Mouse (Mus musculus) left cerebral cortex, adult 8-10 months (tissue): Measurements from ENCODE around the gene Ckap2. TPM values are rescaled to one million over a fixed set of nuclear protein-coding genes. Genes with fewer than 3 reads are reported as not detected.

ENCODE experiments used
- DNase-seq, 2 experiments: peaks; one replicate each; pipeline ENCODE4 v3.0.0; 2022; ENCODE audit warnings: low spot score in 2 of 2
- total RNA-seq, 4 experiments: library from RNA; stranded (reverse); gene quantifications; 2 replicates each; pipeline ENCODE4 v1.2.4; 2022

The Ckap2 gene
- total RNA-seq = under 1 TPM in 3 of 4 experiments, not detected in 1; 0.30 to 0.63 (median 0.51) TPM

DNA sequence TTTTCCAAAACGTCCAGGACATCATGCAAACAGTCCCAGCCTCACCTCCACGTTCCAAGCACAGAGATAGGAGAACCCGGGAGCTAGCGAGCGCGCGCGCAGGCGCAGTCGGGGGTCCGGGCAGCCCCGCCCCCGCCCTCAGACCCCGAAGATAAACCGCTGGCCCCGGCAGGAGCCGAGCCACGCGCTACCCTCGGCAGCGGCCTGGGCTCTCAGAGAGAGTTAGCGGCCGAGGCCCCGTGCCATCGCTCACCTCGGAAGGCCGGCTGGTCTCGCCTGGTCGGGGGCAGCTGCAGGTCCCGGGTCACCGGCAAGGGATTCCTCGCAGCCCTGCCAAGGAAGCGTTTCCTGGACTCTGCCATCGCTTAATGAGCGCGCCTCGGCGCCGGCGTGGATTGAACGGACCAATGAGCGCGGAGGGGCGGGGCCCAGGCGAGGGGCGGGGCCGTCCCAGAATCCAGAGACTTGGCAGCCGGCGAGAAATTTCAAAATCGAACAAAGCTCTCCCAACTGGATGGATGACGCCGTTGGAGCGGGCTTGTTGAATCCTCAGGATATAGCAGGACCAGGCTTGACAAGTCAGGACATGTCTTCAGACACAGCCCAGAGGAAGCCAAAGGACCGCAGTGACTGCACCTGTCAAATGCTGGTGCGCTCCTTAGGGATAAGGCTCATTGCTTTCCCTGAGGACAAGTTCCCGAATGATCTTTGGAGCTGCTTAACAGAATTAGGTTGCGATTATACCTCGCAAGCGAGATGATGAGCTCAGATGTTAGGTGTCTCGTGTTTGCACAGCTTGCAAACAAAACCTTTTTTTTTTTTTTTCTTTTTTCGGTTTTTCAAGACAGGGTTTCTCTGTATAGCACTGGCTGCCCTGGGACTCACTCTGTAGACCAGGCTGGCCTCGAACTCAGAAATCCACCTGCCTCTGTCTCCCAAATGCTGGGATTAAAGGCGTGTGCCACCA lies at the start of gene Ckap2:
Gene Ckap2 (minus strand): TSS at position 389 of the 967 bp plus-strand sequence.
- peak; percentile 63 to 66 for DNase-seq

DNA sequence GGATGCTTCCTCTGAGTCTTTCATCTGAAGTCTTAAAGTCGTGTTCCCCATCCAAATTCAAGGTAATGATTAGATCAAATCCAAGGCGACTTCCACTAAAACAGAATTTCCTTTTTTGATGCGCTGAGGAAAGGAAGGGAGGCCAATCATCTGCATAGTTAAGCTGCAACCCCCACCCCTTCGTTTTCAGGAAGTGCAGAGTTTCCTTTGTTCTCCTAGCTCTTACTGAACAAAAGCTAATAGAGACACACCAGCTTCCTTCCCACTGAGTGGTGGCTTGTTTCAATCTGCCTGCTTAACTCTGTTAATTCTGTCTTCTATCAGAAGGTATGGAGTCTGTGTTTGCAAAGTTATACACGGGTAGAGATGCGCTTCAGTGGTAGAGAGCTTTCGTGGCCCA lies 43.0 kb upstream of the Ckap2 start:
- DNase-seq = no peak

DNA sequence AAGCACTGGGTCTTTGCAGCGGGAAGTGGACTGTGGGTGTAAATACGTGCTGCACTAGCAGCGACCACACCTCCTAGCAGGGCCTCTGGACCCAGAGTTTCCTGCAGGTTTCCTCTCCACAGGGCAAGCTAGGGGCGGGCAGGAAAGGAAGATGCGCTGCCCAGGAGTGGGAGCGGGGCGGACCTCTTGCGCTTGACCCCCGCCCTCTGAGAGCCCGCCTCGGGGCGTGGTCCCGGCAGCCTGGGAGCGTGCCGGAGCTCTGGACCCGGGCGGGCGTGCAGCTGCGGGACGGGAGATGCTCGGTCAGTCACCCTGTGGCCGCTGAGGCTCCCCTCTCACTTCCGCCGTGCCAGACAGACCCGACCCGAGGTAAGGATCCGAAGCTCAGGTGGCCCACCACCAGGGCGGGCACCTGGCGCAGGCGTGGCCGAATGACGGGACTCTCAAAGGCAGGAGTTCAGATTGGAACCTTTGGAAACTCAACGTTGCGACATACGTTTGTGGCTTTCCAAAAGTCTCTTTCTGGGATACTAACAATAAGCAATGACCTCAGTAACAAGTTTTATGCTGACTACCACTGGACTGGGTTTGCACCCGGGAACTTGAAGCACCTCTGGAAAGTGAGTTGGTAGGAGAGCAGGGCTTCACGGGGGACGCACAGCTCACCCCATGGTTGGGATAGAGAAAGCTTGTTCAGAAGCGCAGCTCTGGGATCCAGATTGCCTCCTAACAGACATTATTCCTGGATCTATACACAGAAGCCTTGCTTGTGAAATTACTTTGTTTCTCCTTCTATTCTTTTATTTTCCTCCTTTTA lies 41.6 kb upstream of the Ckap2 start, which contains the start of gene Thsd1:
Gene Thsd1 (plus strand): TSS at position 253 of the 817 bp plus-strand sequence.
- DNase-seq = no peak

DNA sequence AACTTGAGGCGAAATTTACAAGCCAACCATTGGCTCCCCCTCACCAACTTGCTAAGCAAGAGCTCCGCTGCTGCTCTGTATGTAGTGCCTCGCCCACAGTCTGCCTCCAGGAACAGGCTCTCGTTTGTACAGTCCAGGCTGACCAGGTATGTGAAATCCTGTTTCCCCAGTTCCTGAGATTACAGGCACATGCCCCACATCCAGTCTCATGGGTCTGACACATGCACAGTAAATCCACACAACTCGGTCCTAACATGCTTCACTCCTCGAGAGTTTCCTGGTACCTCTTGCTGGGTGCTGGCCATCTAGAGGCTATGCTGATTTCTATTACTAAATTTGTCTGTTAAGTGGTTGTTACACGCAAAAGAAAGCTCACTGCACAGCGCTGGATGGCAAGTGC lies 40.7 kb upstream of the Ckap2 start:
- no peak for DNase-seq

DNA sequence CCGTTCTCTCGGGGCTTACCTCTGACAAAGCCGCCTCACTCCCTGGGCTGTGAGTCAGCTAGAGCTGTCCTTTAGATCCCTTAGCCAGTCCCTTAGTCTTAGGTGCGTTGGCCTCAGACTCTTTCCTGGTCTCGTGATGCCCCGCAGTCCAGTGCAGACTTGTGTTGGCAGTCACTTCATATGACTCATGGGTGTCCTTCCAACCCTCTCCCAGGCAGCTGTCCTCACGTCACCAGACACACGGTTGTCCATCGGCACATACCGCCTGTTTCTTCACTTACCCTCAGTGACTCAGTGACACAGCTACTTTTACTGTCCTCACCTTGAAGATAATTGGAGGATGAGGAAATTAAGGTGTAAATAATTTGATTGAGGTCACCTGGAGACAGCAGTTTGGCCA lies 29.2 kb upstream of the Ckap2 start:
- DNase-seq = no peak

DNA sequence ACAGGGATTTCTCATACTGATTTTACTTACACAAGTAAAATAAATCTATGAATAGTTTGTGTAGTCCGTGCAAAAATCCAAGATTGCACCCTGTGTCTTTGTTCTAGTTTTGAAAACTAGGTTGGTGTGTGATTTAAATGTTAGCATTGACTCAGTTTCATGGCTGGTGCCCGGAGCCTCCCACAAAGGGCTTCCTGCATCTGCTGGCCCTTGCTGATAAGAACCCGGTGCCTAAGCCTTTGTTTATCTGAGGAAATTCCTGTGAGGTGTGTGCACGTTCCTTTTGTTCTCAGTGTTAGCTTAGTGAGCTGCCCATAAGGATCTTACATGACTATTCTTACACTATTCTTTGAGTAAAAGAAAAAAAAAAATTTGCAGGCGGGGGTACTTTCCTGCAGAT lies 23.4 kb upstream of the Ckap2 start:
- DNase-seq = no peak

DNA sequence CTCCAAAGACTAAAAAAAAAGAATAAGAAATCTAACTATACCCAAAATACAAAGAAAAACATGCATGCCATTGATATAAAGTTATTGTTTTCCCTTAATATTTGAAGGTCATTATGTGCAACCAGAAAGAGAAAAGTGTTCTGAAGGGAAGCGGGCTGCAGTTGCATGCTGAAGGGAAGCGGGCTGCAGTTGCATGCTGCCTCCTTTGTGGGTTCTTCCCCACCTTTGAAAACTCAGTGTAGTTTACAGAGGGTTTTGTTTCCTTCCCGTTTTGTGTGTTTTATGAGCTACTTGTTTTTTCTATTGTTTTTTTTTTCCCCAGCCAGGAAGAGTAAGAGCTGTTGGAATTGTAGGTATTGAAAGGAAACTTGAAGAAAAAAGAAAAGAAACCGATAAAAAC lies 21.9 kb upstream of the Ckap2 start:
- DNase-seq = no peak

DNA sequence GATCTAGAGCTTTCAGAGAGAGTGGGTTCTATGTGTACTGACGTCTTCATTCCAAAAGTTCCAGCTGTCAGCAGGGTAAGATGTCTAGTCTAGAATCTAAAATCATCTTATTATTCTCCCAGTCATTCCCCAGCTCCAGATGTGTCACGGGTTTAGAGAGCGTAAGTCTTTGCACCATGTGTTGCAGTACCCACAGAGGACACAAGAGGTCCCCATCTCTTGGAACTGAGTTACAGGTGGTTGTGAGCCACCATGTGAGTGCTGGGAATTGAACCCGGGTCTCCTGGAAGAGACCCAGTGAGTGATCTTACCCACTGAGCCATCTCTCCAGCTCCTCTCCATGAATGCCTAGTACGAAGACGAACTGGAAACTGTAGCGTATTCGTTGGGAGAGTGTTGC lies 13.9 kb upstream of the Ckap2 start:
- no peak for DNase-seq

DNA sequence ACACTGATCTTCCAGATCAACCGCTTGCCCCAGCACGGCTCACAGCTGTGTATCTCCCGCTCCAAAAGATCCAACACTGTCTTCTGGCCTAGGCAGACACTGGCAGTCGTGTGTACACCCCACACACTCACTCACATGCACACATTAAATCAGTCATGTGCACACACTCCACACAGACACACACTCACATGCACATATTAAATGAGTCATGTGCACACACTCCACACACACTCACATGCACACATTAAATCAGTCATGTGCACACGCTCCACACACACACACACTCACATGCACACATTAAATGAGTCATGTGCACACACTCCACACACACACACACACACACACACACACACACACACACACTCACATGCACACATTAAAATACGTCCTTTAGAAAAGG lies 12.3 kb upstream of the Ckap2 start:
- no peak for DNase-seq

DNA sequence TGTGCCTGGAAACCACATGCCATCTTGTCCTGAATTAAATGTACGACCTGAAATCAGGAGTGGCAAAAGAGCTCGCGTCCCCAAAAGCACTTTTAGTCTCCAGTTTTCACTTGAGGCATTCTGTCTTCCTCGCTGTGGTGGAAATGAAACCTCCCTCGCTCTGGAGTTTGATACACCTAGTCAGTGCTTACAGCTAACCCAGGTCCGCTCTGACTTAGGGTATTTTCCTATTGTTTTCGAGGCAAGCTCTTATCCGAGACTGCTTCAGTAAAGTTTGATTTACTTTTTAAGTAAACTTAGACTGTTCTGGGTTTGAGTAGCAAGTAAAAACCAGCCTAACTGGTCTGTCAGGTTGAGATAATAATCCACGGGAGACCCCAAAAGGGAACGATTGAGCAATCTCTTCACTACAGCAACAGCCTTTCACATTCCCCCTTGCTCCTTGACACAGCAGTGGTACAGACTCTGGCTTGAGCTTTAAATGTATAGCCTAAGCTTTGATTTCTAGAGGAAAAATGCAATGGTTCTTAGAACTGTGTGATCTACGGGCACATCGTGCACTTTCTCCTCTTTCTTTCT lies 7.9 kb upstream of the Ckap2 start:
- DNase-seq = no peak

DNA sequence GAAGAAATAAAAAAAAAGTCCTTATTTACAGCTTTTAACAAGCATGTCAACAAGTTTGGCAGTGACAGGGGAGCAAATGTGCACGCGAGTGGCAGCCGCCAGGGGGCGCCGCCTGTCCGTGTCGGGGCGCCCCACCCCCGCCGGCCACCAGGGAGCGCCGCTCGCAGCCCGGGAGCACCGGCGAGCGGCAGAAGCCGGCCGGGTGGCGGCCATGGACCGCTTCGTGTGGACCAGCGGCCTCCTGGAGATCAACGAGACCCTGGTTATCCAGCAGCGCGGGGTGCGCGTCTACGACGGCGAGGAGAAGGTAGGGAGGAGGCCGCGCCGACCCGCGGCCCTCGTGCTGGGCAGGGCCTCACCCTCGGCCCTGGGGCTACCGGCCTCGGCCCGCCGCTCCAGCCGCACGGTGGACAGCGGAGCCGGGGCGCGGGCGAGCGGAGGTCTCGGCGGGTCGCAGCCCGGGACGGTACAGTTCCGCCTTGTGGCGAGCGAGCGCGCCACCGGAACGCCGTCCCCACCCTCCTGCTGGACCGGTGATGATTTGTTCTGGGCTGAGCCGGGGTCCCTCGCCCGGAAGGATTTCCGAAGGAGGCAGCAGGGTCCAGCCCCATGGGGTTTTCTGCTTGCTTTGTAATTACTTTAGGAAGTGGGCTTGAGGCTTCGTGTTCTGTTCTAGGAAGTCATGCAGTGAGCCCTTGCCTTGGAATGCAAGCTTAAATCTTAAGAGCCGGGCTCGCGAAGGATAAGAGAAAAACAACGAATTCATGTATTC lies 7.2 kb upstream of the Ckap2 start, which contains the start of gene Vps36:
Gene Vps36 (plus strand): TSS at position 150 of the 772 bp plus-strand sequence.
- DNase-seq = peak; percentile 73 to 84

DNA sequence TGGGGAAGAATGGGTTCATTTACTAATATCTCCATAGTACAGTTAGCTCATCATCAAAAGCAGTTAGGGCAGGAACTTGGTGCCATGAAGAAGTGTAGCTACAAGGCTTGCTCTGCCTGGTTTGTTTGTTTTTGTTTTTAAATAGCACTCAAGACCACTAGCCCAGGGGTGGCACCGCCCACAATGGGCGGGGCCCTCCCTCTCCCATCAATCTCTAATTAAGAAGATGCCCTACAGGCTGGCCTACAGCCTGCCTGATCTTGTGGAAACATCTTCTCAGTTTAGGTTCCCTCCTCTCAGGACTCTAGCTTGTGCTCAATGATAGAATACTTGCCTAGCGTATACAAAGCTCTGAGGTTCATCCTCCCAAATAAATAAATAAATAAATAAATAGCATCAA lies 735 bp downstream of the Ckap2 start:
- DNase-seq = no peak

DNA sequence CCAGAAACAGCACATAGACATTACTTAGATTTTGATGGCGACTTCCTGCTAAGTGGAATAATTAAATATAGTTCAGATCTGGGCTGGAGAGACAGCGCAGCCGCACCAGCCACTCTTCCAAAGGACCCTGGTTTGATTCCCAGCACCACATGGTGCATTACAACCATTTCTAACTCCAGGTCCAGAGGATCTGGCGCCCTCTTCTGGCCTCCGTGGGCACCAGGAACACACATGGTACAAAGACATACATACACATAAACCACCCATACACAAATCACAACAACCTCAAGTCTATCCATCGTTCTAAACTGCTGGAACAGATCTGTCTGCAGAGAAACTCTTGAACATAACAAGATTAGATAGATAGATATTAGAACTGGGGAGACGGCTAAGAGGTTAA lies 9.7 kb downstream of the Ckap2 start:
- DNase-seq = no peak

DNA sequence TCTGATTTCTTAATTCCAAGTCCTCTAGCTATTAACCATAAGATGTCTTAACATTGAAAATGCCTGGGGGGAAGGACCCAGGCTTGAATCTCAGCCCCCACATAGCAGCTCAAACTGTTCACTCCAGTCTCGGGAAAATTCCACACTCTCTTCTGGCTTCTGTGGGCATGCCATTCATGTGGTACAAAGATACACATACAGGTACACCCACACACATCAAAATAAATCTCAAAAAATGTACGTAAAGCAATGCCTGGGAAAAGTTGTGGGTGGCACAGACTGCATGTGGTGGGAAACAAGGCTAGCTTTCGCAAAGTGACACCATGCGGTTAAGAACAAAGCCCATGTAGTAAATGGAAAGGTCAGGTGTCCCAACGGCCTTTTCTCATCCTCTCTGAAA lies 16.5 kb downstream of the Ckap2 start:
- DNase-seq = peak in 1 of 2 experiments; percentile 25

DNA sequence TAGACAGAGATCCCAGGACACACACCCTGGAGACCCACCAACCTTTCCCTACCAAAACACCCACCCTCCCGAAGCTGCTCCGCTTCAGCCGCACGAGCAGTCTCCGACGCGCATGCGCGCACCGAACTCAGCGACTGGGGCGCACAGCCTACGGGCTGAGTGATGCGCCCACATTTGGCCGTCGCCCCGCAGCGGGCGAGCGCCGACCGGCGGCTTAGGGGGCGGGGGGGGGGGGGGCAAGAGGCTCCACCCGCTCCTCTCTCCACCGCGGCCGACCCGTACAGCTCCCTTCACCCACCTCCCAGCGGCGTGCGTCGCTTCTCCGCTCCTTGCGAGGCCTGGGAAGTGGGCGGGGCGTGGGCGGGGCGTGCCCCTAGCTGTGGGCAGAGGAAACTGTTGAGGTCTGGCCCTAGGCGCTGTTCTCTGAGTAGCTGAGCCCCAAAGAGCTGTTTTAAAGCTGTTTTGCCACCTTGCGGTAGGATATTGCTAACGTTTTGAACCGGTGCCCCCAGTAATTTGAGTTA lies 19.5 kb downstream of the Ckap2 start, which contains the start of gene Nek3:
Gene Nek3 (minus strand): TSS at position 356 of the 524 bp plus-strand sequence.
- peak; percentile 53 to 66 for DNase-seq

DNA sequence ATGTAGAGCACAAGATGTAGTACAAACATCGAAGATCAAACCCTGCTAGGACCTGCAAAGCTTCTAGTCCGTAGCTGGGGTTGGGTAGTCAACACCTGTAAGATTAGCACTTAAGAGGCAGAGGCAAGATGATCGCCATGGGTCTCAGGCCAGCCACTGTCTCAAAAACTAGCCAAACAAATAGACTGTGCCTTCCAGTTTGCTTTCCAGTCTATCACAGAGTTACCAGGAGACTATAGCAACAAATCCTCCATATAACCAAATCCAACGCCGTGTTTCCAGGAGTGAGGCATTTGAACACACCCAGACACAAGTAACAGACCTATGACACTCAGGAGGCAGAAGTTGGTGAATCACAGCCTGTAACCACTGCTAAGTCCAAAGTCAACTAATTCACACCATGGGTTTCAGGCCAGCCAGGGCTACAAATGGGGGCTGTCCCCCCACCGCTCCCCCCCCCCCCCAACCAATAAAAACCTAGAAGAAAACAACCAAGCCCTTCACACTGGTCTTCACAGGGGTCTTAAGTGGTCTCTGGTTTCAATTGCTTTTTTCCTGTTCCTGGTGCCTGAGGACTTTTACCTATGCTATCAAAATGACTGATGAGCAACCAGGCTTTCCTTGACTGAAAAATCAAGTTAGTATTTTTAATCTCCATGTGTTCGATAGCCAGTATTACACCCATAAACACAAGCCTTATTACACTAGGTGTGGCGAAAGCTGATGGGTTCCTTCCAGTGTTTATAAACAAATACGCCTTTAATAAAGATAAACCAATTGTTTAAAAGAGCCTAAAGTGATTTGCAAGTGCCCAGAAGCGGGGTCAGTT lies 20.2 kb downstream of the Ckap2 start:
- no peak for DNase-seq

DNA sequence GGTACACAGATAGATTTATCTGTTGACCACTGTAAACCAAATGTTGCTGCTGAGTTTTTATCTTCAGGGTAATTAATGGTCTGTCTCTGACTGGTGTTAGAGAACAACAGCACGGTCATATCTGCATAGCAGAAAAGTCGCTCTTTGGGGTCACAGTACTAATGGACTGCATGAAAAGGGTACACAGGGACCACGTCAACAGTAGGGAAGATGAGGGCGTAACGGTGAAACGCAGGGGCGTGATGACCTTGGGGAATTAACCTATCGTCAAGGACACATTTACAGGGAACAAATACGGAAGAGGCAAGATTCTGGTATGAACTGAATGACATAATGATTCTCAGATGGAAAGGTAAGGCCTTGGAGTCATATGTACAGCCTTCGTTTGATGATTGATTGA lies 21.2 kb downstream of the Ckap2 start:
- no peak for DNase-seq

DNA sequence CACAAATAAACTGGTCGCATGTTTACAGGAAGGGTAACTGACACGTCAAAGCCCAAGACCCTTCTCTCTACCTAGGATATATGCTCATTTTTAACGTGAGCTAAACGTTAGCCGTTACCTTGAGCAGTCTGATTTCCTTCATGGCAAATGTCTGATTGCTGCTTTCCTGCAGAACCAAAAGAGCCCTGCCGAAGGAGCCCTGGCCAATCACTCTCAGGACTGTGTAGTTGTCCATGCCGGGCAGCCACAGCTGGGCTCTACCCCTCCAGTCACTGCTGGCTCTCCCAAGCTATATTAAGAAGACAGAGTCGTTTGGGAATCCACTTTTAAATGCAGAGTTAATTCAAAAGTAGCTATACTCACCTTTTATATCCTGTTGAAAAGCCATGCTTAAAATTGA lies 23.4 kb downstream of the Ckap2 start:
- no peak for DNase-seq

DNA sequence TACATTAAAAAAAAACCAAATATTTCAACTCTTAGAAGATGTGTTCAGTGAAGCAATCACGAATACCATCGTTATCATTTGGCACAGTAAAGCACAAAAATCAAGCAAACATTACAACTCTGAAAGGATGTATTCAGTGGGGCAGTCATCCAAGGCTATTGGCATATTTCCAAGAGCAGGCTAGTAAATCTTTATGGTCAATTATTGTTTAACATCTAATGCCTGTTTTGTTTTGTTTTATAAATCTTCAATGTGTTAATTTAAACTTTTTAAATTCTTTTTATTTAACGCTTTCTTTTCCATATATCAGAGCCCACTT lies 35.3 kb downstream of the Ckap2 start:
- DNase-seq = no peak
